Mouse (Mus musculus) small intestine, adult 2 months (tissue): ENCODE data around the gene Luzp1. TPM values are rescaled to one million over a fixed set of nuclear protein-coding genes. Genes with fewer than 3 reads are reported as not detected.
A peak's percentile ranks its signal among the peaks of the same experiment; 100 is the strongest.

ENCODE experiments used
- H3K27ac ChIP-seq: fragments of 200-500 bp; 2 replicates; pipeline ENCODE4 v1.5.1; 2012; ENCODE audit warnings: low read depth, low read length, control low read depth, inconsistent platforms; ENCODE audit not compliant: insufficient read depth
- H3K27me3 ChIP-seq: fragments of 200-500 bp; 2 replicates; pipeline ENCODE4 v1.6.1; 2012; ENCODE audit warnings: mild to moderate bottlenecking, moderate library complexity, low read length, inconsistent platforms; ENCODE audit not compliant: control insufficient read depth, insufficient read depth
- H3K36me3 ChIP-seq: fragments of 200-500 bp; 2 replicates; pipeline ENCODE4 v1.6.1; 2012; ENCODE audit warnings: mild to moderate bottlenecking, low read length, control low read depth, inconsistent platforms; ENCODE audit not compliant: control insufficient read depth, insufficient read depth
- H3K4me1 ChIP-seq: fragments of 200-500 bp; 2 replicates; pipeline ENCODE4 v1.6.1; 2012; ENCODE audit warnings: low read length, inconsistent platforms, mixed read lengths; ENCODE audit not compliant: control insufficient read depth, insufficient read depth, insufficient read length
- H3K4me3 ChIP-seq: fragments of 200-500 bp; 2 replicates; pipeline ENCODE4 v1.5.1; 2012; ENCODE audit warnings: low read depth, mild to moderate bottlenecking, control low read depth, inconsistent platforms, low read length, moderate library complexity
- CTCF ChIP-seq: fragments of 200-500 bp; IDR thresholded peaks from 2 replicates; pipeline ENCODE4 v1.5.1; 2012; ENCODE audit warnings: low read depth, mild to moderate bottlenecking, control low read depth, inconsistent platforms, low read length, moderate library complexity, mixed read lengths; ENCODE audit not compliant: insufficient replicate concordance, insufficient read length; ENCODE audit errors: extremely low read depth
- POLR2A ChIP-seq: fragments of 200-500 bp; IDR thresholded peaks from 2 replicates; pipeline ENCODE4 v1.6.1; 2012; ENCODE audit warnings: low read depth, mild to moderate bottlenecking, control low read depth, inconsistent platforms, low read length, moderate library complexity
- WGBS: fragments of 180-500 bp; shearing (Covaris S2); methylation state at CpG from one replicate; pipeline ENCODE4 v1.1.7; 2018; 5-methylcytosine and 5-hydroxymethylcytosine counted together
- polyA plus RNA-seq: library from polyadenylated mRNA; depleted of rRNA; stranded (reverse); fragments of >200 nt; gene quantifications from 2 replicates; pipeline ENCODE4 v1.2.3, GENCODE M21; 2012

Gene Luzp1
- polyA plus RNA-seq, 1 experiment: 18.0 TPM

DNA sequence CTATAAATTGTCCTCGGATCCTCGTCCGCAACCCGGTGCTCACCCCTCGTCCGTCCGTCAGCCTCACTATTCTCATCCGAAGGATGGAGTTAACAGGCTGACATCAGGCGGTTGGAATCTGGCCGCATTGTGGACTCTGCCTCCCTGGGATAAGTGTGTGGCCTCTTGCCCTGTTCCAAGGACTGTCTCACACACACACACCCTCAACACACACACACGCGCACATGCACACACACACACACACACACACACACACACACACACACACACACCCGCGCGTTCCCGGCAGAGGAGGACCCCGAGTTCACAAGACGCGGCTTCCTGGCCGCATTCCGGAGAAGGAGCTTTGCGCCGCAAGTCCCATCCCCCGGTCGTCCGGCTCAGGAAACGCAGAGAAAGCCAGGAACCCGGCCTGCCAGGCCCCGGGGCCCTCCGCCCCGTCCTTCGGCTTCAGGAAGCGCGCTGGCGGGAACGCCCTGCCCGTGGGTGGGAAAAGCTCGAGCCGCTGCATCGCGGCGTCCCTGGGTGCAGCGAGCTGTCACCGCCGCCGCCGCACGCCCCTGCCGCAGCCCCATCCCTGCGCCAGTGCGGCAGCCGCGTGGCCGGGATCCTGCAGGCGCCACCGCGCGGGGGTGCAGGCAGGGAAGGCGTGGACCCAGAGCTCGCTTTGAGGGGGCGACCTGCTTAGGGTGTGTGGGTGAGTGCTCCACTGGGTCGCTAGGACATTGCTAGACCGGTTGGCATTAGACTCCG lies 7.3 kb upstream of the Luzp1 start, which contains the start of gene 6030445D17Rik:
TSS of gene 6030445D17Rik (plus strand) at position 165 of the 753 bp plus-strand sequence.
- peaks cover 31% of the 10 kb centered on the region for H3K4me1 ChIP-seq
- WGBS: 1% methylated on average over 59 of the region's 64 CpGs
- peak within 1 kb of the TSS; percentile 70 for H3K4me3 ChIP-seq
- no peaks in the 10 kb centered on the region for H3K27me3 ChIP-seq
- peak within 1 kb of the TSS; percentile 88 for H3K27ac ChIP-seq
- TF ChIP-seq CTCF (no peak), POLR2A (0 out of 2 replicates have a peak, but pooled peaks have one; percentile 25)
- H3K36me3 ChIP-seq: no peaks in the 10 kb centered on the region

DNA sequence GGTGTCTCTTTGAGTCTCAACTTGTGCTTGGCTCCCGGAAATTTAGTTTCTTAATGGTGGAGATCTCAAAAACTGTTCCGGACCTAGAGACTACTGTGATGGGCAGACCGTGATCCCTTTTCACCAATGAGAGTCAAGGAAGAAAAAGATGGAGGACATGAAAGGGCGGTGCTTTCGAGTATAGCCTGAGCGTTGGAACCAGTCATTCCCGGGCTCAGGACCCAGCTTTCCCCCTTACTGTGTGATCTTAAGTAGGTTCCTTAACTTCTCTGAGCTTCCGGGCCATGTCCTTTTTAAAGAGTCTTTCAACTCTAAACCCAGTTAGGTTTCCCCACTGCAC lies 6.8 kb upstream of the Luzp1 start:
- H3K36me3 ChIP-seq: no peaks in the 10 kb centered on the region
- peak overlapping the region; percentile 70 for H3K4me3 ChIP-seq
- TF ChIP-seq POLR2A (no peak), CTCF (no peak)
- no peaks in the 10 kb centered on the region for H3K27me3 ChIP-seq
- H3K4me1 ChIP-seq: peaks cover 31% of the 10 kb centered on the region
- 10% methylated on average over 8 of the region's 8 CpGs for WGBS
- H3K27ac ChIP-seq: peak overlapping the region; percentile 88

DNA sequence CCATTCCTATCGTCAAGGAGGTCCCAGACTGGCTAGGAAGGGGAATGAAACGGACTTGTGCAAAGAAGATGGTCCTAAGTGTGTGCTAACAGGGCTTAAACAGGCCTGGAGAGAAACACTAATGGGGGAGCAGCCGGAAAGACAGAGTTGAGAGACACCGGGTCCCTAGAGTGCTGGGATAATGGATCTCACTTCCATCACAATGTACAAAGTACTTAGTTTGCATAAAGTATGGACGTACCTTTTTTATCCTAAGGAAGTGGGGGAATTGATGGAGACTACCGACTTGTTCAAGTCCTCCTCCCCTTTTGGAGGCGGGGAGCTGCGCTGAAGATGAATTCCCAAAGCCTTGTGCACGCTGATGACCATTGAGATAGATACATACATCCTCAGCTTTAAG lies 6.1 kb upstream of the Luzp1 start:
- Histone ChIP-seq H3K4me1 (peaks cover 37% of the 10 kb centered on the region), H3K27ac (peak overlapping the region; percentile 88), H3K27me3 (no peaks in the 10 kb centered on the region), H3K4me3 (peak overlapping the region; percentile 47), H3K36me3 (no peaks in the 10 kb centered on the region)
- TF ChIP-seq CTCF: no peak
- no peak for TF ChIP-seq POLR2A
- 70% methylated on average over 9 of the region's 9 CpGs for WGBS

GRCm38 (mm10) chr4:136466226-136466625 lies 3.3 kb upstream of the Luzp1 start:
- H3K4me3 ChIP-seq: no peak overlapping the region
- H3K36me3 ChIP-seq: no peaks in the 10 kb centered on the region
- peaks cover 37% of the 10 kb centered on the region for H3K4me1 ChIP-seq
- H3K27ac ChIP-seq: no peak overlapping the region
- no peaks in the 10 kb centered on the region for H3K27me3 ChIP-seq
- TF ChIP-seq CTCF: no peak
- no peak for TF ChIP-seq POLR2A
- WGBS: 29% methylated on average over 4 of the region's 4 CpGs

DNA sequence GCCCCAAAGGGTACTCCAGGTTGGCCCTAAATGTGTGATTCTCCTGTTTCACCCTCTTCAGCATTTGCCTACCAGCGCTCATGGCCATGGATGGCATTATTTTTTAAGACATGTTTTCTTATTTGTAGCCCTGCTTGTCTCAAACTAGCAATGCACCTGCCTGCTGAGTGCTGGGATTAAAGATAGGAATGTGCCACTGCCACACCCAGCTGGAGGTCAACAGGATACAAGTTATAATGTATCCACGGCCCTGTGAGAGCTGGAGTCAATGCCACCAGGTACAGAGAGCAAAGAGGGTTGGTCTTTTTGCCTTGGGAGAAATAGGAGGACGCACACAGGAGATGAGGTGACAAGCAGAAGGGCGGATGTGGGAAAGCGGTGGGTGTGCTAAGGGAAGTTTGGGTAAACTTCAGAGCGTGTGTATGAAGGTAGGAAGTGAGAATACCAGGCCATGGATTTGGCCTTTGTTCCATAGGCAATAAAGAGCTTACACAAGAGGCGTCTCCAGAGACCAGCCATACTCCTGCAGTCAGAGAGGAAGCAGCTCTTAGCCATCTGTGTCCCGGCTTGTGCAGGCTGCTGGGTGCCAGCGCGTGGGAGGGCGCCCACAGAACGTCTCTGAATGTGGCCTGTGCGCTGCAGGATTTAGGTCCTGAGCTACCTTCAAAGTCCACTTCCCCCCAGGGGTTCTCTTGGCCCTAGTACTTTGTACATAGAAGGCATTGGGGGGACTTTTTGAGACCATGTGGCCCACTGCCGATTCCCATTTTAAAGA lies 821 bp upstream of the Luzp1 start:
- Histone ChIP-seq H3K36me3 (no peaks in the 10 kb centered on the region), H3K27ac (peak overlapping the region; percentile 92), H3K4me1 (peaks cover 29% of the 10 kb centered on the region), H3K4me3 (peak overlapping the region; percentile 91), H3K27me3 (no peaks in the 10 kb centered on the region)
- WGBS: 37% methylated on average over 14 of the region's 14 CpGs
- TF ChIP-seq POLR2A: no peak
- TF ChIP-seq CTCF: no peak

- under 1% methylated on average over 54 of the region's 55 CpGs for WGBS
- Histone ChIP-seq H3K27me3 (no peaks in the 10 kb centered on the region), H3K4me1 (peaks cover 23% of the 10 kb centered on the region), H3K27ac (peak overlapping the region; percentile 91), H3K36me3 (no peaks in the 10 kb centered on the region), H3K4me3 (peak overlapping the region; percentile 91)
- TF ChIP-seq CTCF (no peak), POLR2A (no peak)
These were observed 383 bp downstream of the Luzp1 start for GRCm38 (mm10) chr4:136469941-136470346.
